Mouse (Mus musculus) bone marrow macrophage, adult 2 months (primary cell): ENCODE measurements around the gene Gm49333.

Source experiments
- CTCF ChIP-seq: IDR thresholded peaks from 2 replicates; pipeline ENCODE4 v1.5.1; 2012; ENCODE audit warnings: low read depth, mild to moderate bottlenecking, low read length, moderate library complexity
- POLR2A ChIP-seq: IDR thresholded peaks from 2 replicates; pipeline ENCODE4 v1.6.1; 2012; ENCODE audit warnings: mild to moderate bottlenecking, low read depth, low read length, borderline replicate concordance

DNA sequence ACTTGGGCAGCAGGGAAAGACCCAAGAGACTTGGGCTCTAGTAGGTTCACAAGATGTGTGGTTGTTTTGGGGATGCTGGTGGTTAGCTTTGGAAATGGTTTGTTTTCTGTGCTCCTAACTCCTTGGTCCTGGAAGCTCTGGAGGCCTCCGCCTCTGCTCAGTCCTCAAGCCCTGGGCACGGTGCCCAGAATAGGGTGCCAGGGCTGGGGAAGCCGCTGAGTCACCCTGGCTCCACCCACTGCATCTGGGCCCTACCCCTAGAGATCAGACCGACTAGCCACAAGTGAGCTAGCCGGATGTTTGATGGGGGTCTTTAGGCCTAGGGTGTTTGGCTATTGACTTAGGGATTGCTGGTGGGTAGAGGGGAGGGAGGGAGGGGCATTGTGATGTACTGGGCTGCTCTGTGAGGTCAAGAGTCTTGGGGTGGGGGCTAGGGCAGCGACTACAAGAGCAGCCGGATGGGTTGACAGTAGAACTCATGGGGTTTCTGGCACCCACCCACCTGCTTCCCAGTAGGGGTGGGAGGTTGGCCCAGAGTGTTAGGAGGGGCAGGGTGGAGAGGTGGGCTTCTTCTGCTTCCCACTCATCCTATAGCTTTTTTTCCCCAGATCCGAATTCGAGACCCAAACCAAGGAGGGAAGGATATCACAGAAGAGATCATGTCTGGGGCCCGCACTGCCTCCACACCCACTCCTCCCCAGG is 66.7 kb downstream of the Gm49333 start:
- TF ChIP-seq POLR2A (no peak), CTCF (no peak)
